Mouse (Mus musculus): ENCODE results near the gene Tnfsf9. TPM values are rescaled to one million over a fixed set of nuclear protein-coding genes. Genes with fewer than 3 reads are reported as not detected.
"Not testable (repeated sequence)": the region's sequence is repeated elsewhere in the genome, so short reads cannot be mapped to it uniquely, and the experiment has no call there.

The Tnfsf9 gene
- polyA plus RNA-seq, 1 experiment from 2014 or later = 5.8 TPM

DNA sequence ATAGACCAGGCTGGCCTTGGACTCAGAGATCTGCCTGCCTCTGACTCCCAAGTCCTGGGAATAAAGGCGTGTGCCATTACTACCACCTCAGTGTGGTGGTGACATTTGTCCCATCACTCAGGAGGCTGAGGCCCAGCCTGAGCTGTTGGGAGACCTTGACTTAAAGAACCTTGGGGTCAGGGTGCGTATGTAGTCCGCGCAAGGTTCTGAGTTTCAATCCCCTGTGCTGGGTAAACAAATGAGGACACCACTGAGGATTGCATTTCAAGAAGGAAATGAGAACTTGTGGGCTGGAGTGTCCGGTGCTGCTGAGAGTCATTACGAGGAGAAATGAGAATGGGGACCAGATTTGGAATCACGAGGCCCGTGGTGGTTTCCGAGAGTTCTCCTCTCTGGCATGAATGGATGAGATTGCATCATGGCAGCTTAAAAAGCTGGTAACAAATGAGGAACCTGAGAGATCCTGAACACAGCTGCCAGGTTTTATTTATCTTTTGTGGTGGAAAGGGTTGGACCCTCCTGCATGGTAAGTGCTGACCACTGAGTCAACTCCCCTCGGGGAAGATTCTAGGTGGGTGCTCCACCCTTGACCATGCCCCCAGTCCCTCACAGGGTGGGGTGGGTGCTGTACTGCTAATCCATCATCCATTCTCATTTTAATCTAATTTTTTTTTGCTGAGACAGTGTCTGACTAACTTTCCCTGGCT is 7.8 kb downstream of the Tnfsf9 start:
- Histone ChIP-seq H3K4me2 (replicated peaks) (no peak overlapping the region), H3K27ac (replicated peaks) (no peak overlapping the region), H3K4me3 (replicated peaks) (no peak overlapping the region), H3K4me1 (no peaks in the 10 kb centered on the region), H3K9ac (no peak overlapping the region), H3K9me3 (replicated peaks) (no peaks in the 10 kb centered on the region), H3K36me3 (no peaks in the 10 kb centered on the region), H3K27me3 (no peaks in the 10 kb centered on the region)
- no peak for ATAC-seq (ENCODE audit: insufficient number of reproducible peaks, low FRiP score, low TSS enrichment, low read depth)
- 84% methylated on average over 10 of the region's 10 CpGs for WGBS

GRCm38 (mm10) chr17:57116801-57117200 is 11.7 kb downstream of the Tnfsf9 start:
- H3K4me3 ChIP-seq (replicated peaks) = no peak overlapping the region
- ATAC-seq (ENCODE audit: insufficient number of reproducible peaks, low FRiP score, low TSS enrichment, low read depth) = no peak
- no peak overlapping the region for H3K27ac ChIP-seq (replicated peaks)
- no peaks in the 10 kb centered on the region for H3K27me3 ChIP-seq
- 0 out of 2 replicates have a peak, but pooled peaks cover 5% of the 10 kb centered on the region for H3K4me1 ChIP-seq
- H3K9ac ChIP-seq = no peak overlapping the region
- 63% methylated on average over 2 of the region's 2 CpGs for WGBS
- H3K9me3 ChIP-seq (replicated peaks) = no peaks in the 10 kb centered on the region
- H3K36me3 ChIP-seq = no peaks in the 10 kb centered on the region
- no peak overlapping the region for H3K4me2 ChIP-seq (replicated peaks)

DNA sequence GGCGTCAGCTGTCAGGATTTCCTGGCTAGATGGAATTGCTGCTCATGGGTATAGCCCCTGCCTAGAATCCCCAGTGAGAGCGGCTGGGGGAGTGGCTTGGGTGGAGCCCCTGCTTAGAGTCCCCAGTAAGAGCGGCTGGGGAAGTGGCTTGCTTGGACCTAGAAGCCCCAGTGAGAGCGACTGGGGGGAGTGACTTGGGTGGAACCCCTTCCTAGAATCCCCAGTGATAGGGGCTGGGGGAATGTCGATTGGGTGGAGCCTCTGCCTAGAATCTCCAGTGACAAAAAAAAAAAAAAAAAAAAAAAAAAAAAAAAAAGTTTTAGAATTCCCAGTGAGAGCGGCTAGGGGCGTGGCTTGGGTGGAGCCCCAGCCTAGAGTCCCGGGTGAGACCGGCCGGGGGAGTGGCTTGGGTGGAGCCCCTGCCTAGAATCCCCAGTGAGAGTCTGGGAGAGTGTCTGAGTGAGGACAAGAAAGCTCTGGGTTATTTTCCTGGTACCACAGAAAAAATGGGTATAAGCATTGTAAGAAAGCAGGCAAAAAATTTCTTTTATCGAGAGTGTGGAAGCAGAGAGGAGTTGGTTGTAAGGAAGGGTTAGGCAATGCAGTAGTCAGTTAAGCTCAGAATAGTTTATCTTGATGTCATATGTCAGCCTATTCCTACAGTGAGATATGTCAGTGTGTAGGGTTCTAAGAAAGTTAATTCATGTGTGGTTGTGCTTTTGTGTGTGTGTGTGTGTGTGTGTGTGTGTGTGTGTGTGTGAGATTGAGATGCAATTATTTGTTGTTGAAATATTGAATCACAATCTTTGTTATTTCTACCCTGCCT is 13.6 kb downstream of the Tnfsf9 start:
- no peak overlapping the region for H3K27ac ChIP-seq (replicated peaks)
- no peaks in the 10 kb centered on the region for H3K27me3 ChIP-seq
- under 1% methylated on average over 11 of the region's 11 CpGs for WGBS
- H3K4me3 ChIP-seq (replicated peaks) = no peak overlapping the region
- 0 out of 2 replicates have a peak, but pooled peaks cover 5% of the 10 kb centered on the region for H3K4me1 ChIP-seq
- H3K4me2 ChIP-seq (replicated peaks) = peak overlapping the region; percentile 19; the same call in 1 of the 2 replicates
- H3K36me3 ChIP-seq = no peaks in the 10 kb centered on the region
- peak; percentile 78; the same call in 1 of the 2 replicates for ATAC-seq (ENCODE audit: insufficient number of reproducible peaks, low FRiP score, low TSS enrichment, low read depth)
- no peak overlapping the region; the same call in 1 of the 2 replicates for H3K9ac ChIP-seq
- H3K9me3 ChIP-seq (replicated peaks) = no peaks in the 10 kb centered on the region

DNA sequence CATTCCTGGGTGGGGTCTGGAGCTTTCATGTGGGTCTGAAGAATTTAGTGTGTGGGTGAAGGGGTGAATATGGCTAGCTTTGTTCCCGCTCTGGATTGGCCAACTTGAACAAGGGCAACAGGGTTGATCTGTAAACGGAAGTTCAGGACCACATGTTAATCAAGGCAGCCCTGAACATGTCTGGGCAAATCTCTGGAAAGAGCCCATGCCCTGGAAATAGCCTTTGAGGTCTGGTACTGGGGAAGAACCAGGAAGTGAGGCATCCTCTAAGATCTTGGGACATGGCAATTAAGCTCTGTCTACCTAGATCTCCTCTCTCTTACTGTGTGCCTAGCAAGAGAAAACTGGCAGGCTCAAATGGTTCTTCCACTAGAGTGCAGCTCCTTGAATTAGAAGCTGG is 16.7 kb downstream of the Tnfsf9 start:
- WGBS = 49% methylated on average over 2 of the region's 2 CpGs
- Histone ChIP-seq H3K9ac (no peak overlapping the region), H3K27ac (replicated peaks) (no peak overlapping the region), H3K9me3 (replicated peaks) (no peaks in the 10 kb centered on the region), H3K4me2 (replicated peaks) (no peak overlapping the region), H3K27me3 (no peaks in the 10 kb centered on the region), H3K4me3 (replicated peaks) (no peak overlapping the region), H3K4me1 (0 out of 2 replicates have a peak, but pooled peaks cover 5% of the 10 kb centered on the region), H3K36me3 (no peaks in the 10 kb centered on the region)
- ATAC-seq (ENCODE audit: insufficient number of reproducible peaks, low FRiP score, low TSS enrichment, low read depth) = no peak

DNA sequence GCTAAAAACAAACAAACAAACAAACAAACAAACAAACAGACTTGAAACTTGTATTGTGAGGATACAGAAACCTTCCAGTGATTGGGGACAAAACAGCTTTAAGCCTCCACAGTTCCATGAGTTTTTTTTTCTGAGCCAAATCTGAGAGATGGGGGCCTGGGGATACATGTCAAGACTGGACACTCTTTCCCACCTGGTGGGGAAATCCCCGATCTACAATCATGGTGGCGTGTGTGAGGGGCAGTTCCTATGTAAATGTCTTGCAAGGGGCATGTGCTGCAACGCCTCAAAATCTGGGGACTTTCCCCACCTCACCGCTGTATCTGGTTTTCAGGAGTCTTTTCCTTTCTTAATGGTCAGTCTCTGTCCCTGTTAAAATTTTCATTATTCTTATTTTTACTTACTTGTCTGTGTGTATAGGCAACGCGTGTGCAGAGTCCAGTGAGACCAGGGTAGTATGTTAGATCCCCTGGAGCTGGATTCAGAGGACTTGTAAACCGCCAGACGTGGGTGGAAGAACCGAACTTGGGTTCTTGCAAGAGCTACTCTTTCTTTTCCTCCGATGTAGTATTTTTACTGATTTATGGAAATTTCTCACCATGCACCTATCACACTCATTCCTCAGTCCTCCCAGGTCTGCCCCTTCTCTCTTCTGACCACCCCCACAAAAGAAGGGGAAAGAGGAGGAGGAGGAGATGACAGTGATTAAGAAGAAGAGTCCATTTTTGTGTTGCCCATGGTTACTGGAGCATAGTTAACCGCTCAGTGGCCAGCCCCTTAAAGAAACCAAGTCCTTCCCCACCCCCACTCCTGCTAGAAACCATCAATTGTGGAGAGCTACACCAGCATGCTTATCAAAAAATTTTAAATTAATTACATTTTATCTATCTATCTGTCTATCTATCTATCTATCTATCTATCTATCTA is 18.3 kb downstream of the Tnfsf9 start:
- no peaks in the 10 kb centered on the region for H3K9me3 ChIP-seq (replicated peaks)
- no peaks in the 10 kb centered on the region for H3K27me3 ChIP-seq
- H3K9ac ChIP-seq = no peak overlapping the region
- ATAC-seq (ENCODE audit: insufficient number of reproducible peaks, low FRiP score, low TSS enrichment, low read depth) = no peak
- H3K27ac ChIP-seq (replicated peaks) = no peak overlapping the region
- 0 out of 2 replicates have a peak, but pooled peaks cover 5% of the 10 kb centered on the region for H3K4me1 ChIP-seq
- no peaks in the 10 kb centered on the region for H3K36me3 ChIP-seq
- no peak overlapping the region for H3K4me2 ChIP-seq (replicated peaks)
- 80% methylated on average over 11 of the region's 11 CpGs for WGBS
- H3K4me3 ChIP-seq (replicated peaks) = no peak overlapping the region

GRCm38 (mm10) chr17:57124792-57125191 is 19.7 kb downstream of the Tnfsf9 start:
- H3K27ac ChIP-seq (replicated peaks) = no peak overlapping the region
- no peak for ATAC-seq (ENCODE audit: insufficient number of reproducible peaks, low FRiP score, low TSS enrichment, low read depth)
- H3K9me3 ChIP-seq (replicated peaks) = no peaks in the 10 kb centered on the region
- no peaks in the 10 kb centered on the region for H3K36me3 ChIP-seq
- no peaks in the 10 kb centered on the region for H3K4me1 ChIP-seq
- no peak overlapping the region for H3K4me2 ChIP-seq (replicated peaks)
- H3K4me3 ChIP-seq (replicated peaks) = no peak overlapping the region
- WGBS = 83% methylated on average over 4 of the region's 4 CpGs
- H3K27me3 ChIP-seq = no peaks in the 10 kb centered on the region
- H3K9ac ChIP-seq = no peak overlapping the region

- Histone ChIP-seq H3K4me3 (replicated peaks) (no peak overlapping the region), H3K36me3 (no peaks in the 10 kb centered on the region), H3K9ac (no peak overlapping the region), H3K4me2 (replicated peaks) (no peak overlapping the region), H3K27me3 (no peaks in the 10 kb centered on the region), H3K4me1 (no peaks in the 10 kb centered on the region), H3K9me3 (replicated peaks) (no peaks in the 10 kb centered on the region), H3K27ac (replicated peaks) (no peak overlapping the region)
- ATAC-seq (ENCODE audit: insufficient number of reproducible peaks, low FRiP score, low TSS enrichment, low read depth) = no peak
- 63% methylated on average over 3 of the region's 3 CpGs for WGBS
Measured at GRCm38 (mm10) chr17:57125853-57126622, 20.9 kb downstream of the Tnfsf9 start.

GRCm38 (mm10) chr17:57131793-57132192 is 26.7 kb downstream of the Tnfsf9 start:
- Histone ChIP-seq H3K36me3 (no peaks in the 10 kb centered on the region), H3K4me1 (no peaks in the 10 kb centered on the region), H3K9me3 (replicated peaks) (no peaks in the 10 kb centered on the region), H3K27me3 (no peaks in the 10 kb centered on the region), H3K9ac (no peak overlapping the region), H3K4me3 (replicated peaks) (no peak overlapping the region), H3K27ac (replicated peaks) (no peak overlapping the region), H3K4me2 (replicated peaks) (no peak overlapping the region)
- no peak for ATAC-seq (ENCODE audit: insufficient number of reproducible peaks, low FRiP score, low TSS enrichment, low read depth)
- 68% methylated on average over 1 of the region's 1 CpGs for WGBS

DNA sequence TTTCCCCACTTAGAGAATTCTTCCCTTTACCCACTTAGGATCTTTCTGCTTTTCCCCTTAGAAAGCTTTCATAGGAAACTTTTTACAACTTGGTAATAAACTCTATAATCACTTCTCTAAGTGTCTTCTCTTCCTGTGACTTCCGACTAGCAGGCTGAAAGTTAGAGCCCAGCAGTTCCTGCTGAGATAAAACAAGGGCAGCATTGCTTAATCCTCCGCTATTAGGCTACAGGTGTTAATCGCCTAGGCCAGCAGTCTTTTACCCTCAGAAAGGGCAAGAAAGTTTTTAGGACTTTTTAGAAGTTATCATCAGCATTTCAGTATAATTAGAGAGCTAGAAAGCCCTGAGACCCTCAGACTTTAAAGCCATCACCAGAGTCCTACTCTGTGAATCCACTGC is 28.9 kb downstream of the Tnfsf9 start:
- not testable (repeated sequence) for H3K9ac ChIP-seq; H3K4me2 ChIP-seq (replicated peaks); H3K27me3 ChIP-seq; H3K4me1 ChIP-seq; ATAC-seq (ENCODE audit: insufficient number of reproducible peaks, low FRiP score, low TSS enrichment, low read depth); H3K9me3 ChIP-seq (replicated peaks); H3K36me3 ChIP-seq; H3K27ac ChIP-seq (replicated peaks); H3K4me3 ChIP-seq (replicated peaks)
- WGBS = 15% methylated on average over 3 of the region's 3 CpGs

DNA sequence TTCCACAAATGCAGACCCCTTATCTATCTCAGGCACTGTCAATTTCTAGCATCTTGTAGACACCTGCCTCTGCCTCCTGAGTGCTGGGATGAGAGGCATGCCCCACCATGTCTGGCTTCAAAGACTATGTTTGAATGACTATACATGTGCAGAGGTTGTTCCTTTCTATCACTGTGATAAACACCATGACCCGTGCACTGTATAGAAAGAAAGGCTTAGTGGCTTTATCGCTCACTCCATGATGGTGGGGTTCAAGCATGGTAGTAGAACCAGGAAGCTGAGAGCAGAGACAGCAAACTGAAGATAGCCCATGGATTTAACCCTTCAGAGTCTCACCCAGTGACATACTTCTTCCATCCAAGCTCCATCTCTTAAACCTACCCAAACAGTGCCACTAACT is 29.6 kb downstream of the Tnfsf9 start:
- Histone ChIP-seq H3K4me3 (replicated peaks) (no peak overlapping the region), H3K9me3 (replicated peaks) (no peaks in the 10 kb centered on the region), H3K4me1 (no peaks in the 10 kb centered on the region), H3K9ac (no peak overlapping the region), H3K27me3 (no peaks in the 10 kb centered on the region), H3K27ac (replicated peaks) (no peak overlapping the region), H3K4me2 (replicated peaks) (no peak overlapping the region), H3K36me3 (no peaks in the 10 kb centered on the region)
- ATAC-seq (ENCODE audit: insufficient number of reproducible peaks, low FRiP score, low TSS enrichment, low read depth) = no peak
- WGBS = 76% methylated on average over 2 of the region's 2 CpGs
